Mouse (Mus musculus): ENCODE measurements around the gene Kcnj9.

Gene Kcnj9

DNA sequence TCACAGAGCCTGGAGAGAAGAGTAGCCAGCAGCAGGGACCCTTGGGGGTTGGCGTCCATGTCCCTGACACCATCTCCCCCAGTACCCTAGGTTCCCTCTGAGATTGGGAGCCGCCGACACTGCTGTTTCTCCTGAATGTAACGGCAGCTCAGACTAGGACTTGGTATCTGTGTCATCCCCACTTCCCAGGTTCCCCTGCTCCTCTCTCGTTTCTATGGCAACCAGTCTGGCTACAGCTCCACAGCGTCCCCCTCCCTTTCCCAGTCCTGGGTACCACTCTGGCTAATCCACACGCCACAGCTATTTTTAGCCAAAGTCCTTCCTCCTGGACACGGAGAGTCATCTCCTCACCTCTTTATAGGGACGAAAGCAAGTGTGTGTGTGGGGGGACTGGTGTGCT, at the start of gene Kcnj9:
Gene Kcnj9, minus strand, starts transcription at position 188 of the 400 bp plus-strand sequence.
- no peak for DNase-seq (ENCODE audit: extremely low spot score, low spot score)

DNA sequence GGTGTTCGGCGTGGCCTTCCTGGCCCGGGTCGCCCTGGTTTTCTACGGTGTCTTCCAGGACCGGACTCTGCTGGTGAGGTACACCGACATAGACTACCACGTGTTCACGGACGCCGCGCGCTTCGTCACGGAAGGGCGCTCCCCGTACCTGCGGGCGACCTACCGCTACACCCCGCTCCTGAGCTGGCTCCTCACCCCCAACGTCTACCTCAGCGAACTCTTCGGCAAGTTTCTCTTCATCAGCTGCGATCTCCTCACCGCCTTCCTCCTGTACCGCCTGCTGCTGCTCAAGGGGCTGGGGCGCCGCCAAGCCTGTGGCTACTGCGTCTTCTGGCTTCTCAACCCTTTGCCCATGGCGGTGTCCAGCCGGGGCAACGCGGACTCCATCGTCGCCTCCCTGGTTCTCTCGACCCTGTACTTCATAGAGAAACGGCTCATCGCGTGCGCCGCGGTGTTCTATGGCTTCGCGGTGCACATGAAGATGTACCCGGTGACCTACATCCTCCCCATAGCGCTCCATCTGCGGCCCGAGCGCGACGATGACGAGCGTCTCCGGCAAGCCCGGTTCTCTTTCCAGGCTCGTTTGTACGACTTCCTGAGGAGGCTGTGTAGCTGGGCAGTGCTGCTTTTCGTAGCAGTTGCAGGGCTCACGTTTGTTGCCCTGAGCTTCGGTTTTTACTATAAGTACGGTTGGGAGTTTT, 47.8 kb upstream of the Kcnj9 start:
- DNase-seq (ENCODE audit: extremely low spot score, low spot score) = peak; percentile 37

DNA sequence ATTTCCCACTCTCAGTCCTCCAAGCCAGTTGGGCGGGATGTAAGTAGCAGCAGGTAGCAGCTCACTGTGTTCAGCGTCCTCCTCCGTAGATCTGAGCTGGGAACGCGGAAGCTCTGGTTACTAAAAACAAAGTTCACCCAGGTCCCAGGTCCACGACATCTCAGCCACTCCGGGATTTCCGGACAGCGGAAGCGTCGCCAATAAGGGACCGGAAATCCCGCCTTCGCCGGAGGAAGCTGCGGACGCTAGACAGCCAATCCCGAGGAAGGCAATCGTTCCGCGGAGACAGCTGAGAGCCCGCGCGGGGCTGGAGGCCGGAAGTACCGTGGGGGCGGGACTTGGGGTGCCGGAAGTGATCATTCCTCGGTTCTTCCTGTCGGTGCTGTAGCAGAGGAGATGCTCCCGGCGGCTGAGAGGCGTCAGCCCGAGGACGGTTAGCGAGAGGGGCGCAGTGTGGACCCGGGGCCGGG, 47.1 kb upstream of the Kcnj9 start, which contains the start of gene Pigm:
Gene Pigm, plus strand, starts transcription at position 349 of the 470 bp plus-strand sequence.
- peak; percentile 97 for DNase-seq (ENCODE audit: extremely low spot score, low spot score)

DNA sequence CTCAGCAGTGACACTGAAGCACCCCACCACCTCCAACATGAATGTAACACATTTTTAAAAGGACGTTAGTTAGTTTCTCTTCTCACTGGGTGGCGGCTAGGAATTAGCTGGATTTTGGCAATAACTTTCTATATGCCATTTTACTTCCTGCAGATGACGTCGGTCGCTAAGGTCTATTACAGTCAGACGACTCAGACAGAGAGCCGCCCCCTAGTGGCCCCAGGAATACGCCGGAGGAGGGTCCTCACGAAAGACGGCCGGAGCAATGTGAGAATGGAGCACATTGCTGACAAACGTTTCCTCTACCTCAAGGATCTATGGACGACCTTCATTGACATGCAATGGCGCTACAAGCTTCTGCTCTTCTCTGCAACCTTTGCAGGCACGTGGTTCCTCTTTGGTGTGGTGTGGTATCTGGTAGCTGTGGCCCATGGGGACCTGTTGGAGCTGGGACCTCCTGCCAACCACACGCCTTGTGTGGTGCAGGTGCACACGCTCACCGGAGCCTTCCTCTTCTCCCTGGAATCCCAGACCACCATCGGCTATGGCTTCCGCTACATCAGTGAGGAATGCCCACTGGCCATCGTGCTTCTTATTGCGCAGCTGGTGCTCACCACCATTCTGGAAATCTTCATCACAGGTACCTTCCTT, 39.8 kb upstream of the Kcnj9 start:
- peak; percentile 63 for DNase-seq (ENCODE audit: extremely low spot score, low spot score)

- peak; percentile 48 for DNase-seq (ENCODE audit: extremely low spot score, low spot score)
Measured at GRCm38 (mm10) chr1:172364684-172365083, 35.6 kb upstream of the Kcnj9 start.

- DNase-seq (ENCODE audit: extremely low spot score, low spot score) = no peak
Measured at GRCm38 (mm10) chr1:172358341-172358740, 29.2 kb upstream of the Kcnj9 start.

DNA sequence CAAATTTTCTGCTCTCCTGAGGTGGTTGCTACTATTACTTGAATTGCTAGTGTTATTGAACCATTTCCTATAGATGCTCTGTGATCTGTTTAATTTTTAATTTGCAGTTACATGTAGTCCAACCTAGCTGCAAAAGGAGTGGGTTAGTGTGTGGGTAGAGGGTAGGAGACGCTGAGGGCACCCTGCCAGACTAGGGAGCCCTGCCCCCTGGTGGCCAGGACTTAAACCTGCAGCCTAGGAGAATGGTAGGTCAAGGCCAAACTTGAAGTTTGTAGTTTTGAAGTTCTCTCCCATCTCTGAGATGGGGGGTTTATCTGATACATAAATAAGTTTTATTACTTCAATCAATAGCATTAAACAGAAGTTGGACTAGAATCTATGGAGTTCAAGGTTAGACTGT, 28.4 kb upstream of the Kcnj9 start:
- DNase-seq (ENCODE audit: extremely low spot score, low spot score) = peak; percentile 54

GRCm38 (mm10) chr1:172355336-172355735, 26.2 kb upstream of the Kcnj9 start:
- DNase-seq (ENCODE audit: extremely low spot score, low spot score) = no peak

DNA sequence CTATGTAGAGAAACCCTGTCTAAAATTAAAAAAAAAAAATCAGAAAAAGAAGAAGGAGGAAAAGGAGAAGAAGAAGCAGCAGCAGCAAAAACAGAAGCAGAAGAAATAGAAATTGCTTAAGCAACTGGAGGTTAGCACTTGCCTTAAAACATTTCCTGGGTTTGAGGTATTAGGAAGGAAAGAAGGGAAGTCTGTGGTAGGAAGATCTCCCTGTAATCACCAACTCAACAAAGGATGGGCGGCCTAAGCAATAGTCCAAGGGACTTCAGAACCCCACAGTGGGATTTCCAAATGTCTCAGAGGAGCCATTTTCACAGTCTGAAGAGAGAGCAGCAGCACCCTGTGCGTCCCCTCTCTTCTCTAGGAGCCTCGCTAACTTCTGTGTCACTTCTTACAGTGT, 23.3 kb upstream of the Kcnj9 start:
- no peak for DNase-seq (ENCODE audit: extremely low spot score, low spot score)

DNA sequence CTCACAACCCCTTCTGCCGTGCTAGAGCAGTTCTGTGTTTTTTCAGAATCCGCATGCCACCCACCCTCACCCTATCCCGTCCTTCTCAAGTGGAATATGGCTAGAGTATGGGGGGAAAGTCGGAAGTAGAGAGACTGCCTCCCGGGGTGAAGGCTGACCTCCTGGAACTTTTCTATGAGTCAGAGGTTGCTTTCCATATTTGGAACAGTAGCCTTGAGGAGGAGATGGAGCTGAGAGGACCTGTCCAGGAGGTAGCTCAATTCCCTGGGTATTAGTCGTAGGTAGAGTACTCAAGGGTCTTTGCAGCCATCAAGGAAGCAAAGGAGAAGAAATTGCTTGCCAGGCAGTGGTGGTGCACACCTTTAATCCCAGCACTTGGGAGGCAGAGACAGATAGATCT, 22.9 kb upstream of the Kcnj9 start:
- DNase-seq (ENCODE audit: extremely low spot score, low spot score) = no peak

DNA sequence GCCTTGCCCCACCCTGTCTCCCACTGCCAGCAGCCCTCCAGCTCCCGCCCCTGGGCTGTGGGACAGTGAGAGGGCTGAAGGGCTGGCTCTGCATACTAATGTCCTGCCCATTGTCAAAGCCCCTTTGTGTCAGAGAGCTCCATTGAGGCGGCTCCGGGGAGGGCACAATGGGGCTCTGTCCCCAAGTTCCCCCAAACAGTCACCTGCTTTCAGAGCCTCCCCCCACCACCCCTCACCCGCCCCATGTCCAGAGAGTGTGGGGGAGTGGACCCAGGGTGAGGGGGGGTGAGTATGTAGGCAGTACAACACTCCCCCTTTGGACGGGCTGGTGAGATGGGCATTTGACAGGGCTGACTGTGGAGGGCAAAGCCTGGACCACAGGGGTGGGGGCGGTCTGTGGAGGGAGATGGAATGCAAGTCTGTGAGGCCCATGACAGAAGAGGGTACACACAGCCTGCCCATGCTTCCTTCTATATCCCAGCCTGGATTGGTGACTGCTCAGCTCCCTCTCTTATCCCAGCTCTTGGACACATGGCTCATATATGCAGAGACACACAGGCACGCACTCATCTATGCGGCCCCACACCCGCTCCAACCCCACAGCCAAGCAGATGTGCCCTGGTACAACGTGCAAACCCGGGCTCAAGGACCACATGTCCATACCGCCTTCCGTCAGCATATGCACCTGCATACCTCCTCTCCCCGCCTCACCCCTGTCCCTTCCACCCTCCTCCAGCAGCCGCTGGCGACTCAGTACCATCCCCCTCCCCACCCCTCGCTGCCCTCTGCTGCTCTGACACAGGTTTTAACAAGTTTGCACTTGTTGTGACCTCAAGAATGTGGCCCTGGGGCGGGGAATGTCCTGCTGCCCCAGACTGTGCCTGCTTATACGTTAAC, 21.0 kb upstream of the Kcnj9 start:
- DNase-seq (ENCODE audit: extremely low spot score, low spot score) = peak; percentile 76

- DNase-seq (ENCODE audit: extremely low spot score, low spot score) = no peak
Measured at GRCm38 (mm10) chr1:172349504-172349903, 20.4 kb upstream of the Kcnj9 start.

DNA sequence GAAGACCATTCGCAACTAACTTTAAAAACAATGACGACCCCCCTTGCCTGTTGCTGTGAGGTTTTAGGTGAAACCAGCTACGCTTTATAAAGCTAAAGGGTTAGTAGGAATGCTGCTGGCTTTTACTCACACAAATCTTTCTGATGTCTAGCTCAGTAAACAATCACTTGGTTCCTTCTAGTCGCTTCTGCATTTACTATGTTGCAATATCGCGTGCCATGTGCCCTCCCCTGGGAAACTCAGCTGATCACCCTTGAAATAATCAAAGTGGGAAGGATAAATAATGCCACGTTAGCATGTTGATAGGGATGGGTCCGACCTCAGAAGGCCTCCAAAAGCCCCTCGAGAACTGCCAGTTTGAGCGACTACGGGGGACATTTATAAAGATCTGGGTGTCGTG, 18.3 kb upstream of the Kcnj9 start:
- no peak for DNase-seq (ENCODE audit: extremely low spot score, low spot score)

DNA sequence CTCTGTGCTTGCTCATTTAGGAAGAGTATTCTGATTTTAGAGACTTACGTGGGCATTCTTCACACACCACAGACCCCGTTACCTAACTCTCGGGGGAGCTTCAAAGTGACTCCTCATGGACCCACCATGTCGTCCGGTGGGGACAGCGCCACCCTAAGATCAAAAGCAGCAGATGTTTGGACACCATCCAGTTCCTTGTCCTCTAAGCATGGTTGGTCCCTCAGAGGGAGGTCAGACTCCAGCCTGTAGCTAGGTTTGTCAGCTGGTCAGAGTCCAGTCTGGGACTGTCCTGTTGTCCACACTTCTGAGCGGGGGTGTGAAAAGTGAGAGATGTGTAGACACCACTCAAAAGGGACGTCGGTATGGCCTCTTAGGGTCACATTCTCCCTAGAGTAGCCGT, 17.6 kb upstream of the Kcnj9 start:
- no peak for DNase-seq (ENCODE audit: extremely low spot score, low spot score)

- DNase-seq (ENCODE audit: extremely low spot score, low spot score) = no peak
Measured at GRCm38 (mm10) chr1:172344820-172345219, 15.7 kb upstream of the Kcnj9 start.

GRCm38 (mm10) chr1:172343914-172344313, 14.8 kb upstream of the Kcnj9 start:
- no peak for DNase-seq (ENCODE audit: extremely low spot score, low spot score)

DNA sequence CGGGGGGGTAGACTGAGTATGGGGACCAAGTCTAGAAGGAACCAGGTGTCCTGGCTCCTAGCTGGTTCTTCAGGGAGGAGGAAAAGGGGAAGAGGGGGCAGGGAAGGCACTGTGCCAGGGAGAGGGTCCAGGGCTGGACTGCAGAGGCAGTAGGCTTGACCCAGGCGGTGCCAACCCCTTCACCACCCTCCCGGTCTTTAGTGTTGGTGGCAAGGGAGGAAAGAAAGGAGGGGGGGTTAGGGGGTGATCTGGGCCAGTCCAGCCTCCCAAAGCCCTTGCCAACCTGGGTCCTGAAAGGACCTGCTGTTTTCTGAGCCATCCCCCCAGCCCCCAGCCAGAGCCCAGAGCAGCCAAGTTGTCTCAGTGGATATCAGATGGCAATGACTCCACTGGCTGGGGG, 13.6 kb upstream of the Kcnj9 start:
- DNase-seq (ENCODE audit: extremely low spot score, low spot score) = no peak

DNA sequence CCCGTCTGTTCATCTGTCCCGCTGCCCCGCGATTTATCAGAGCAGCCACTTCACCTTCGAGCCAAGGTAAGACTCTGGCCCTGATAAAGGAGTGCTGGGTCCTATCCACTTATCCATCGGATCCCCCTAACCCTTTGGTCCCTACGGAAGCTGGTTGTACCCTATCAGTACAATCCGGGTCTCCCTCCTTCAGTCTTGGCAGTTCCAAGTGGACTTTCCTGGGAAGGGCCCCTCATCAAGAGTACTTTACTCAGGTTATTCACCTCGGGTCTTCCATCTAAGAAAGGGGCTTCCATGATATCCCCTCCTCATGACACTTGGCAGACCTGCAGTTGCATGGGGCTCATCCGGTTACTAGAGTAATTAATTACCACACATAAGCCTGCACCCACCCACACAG, 12.3 kb upstream of the Kcnj9 start:
- DNase-seq (ENCODE audit: extremely low spot score, low spot score) = no peak

GRCm38 (mm10) chr1:172340729-172341321, 11.7 kb upstream of the Kcnj9 start, which contains the start of gene Kcnj10:
Gene Kcnj10, plus strand, starts transcription at chr1:172341210.
- DNase-seq (ENCODE audit: extremely low spot score, low spot score) = peak; percentile 82

DNA sequence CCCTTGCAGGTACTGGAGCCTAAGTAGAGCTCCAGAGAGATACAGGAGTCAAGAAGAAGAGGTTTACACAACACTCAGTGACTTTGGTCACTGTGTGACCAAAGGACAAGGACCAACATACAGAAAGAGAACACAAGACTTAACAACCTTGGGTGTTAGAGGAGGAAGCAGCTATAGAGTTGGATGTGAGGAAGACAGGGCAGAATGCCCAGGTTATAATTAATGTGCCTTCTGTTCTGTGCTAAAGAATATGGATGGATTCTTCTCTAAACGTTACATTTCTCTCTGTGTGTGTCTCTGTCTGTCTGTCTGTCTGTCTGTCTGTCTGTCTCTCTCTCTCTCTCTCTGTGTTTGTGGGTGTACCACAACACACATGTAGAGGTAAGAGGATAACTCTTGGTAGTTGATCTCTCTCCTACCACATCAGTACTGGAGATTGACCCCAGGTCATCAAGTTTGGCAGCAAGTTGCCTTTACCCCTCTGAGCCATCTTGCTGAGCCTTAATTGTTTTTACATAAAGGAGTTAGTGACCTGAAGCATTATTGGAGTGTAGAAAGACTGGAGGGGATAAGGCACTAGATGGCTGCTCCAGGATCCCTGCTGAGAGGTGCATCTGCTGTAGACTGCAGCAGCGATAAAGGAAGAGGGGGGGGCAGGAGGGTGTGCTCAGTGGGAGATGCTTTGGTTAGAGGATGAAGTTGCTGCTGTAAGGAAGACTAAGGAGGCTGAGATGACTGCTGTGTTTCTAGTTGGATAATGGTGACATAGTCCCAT, 8.5 kb upstream of the Kcnj9 start:
- no peak for DNase-seq (ENCODE audit: extremely low spot score, low spot score)

GRCm38 (mm10) chr1:172335804-172336203, 6.7 kb upstream of the Kcnj9 start:
- DNase-seq (ENCODE audit: extremely low spot score, low spot score) = no peak

Measured in neural tube, embryonic 10.5 days (tissue).